Mouse (Mus musculus) heart, embryonic 12.5 days (tissue): ENCODE results near the gene Aip. TPM values are rescaled to one million over a fixed set of nuclear protein-coding genes. Genes with fewer than 3 reads are reported as not detected.

Experiments
- ATAC-seq: fragments of 200-750 bp; cut with Nextera tagmentation; 2 replicates; pipeline ENCODE4 v1.8.0; 2017; ENCODE audit warnings: moderate TSS enrichment, moderate library complexity; ENCODE audit not compliant: insufficient number of reproducible peaks, low FRiP score
- H3K27ac ChIP-seq: fragments of 300-500 bp; sonication (generic); 2 replicates; pipeline ENCODE4 v1.5.1; 2016; ENCODE audit warnings: mild to moderate bottlenecking, moderate library complexity; ENCODE audit not compliant: poor library complexity, severe bottlenecking
- H3K27me3 ChIP-seq: fragments of 300-500 bp; sonication (generic); replicated peaks from 2 replicates; pipeline ENCODE4 v1.6.1; 2016; ENCODE audit warnings: mild to moderate bottlenecking, moderate library complexity
- H3K36me3 ChIP-seq: fragments of 300-500 bp; sonication (generic); 2 replicates; pipeline ENCODE4 v1.6.1; 2016; ENCODE audit warnings: mild to moderate bottlenecking, moderate library complexity
- H3K4me1 ChIP-seq: fragments of 300-500 bp; sonication (generic); replicated peaks from 2 replicates; pipeline ENCODE4 v1.6.1; 2016; ENCODE audit warnings: mild to moderate bottlenecking
- H3K4me2 ChIP-seq: fragments of 300-500 bp; sonication (generic); 2 replicates; pipeline ENCODE4 v1.6.1; 2016; ENCODE audit warnings: mild to moderate bottlenecking, moderate library complexity
- H3K4me3 ChIP-seq: fragments of 300-500 bp; sonication (generic); 2 replicates; pipeline ENCODE4 v1.5.1; 2016; ENCODE audit warnings: mild to moderate bottlenecking
- H3K9ac ChIP-seq: fragments of 300-500 bp; sonication (generic); 2 replicates; pipeline ENCODE4 v1.6.1; 2016; ENCODE audit warnings: mild to moderate bottlenecking, moderate library complexity
- H3K9me3 ChIP-seq: fragments of 300-500 bp; sonication (generic); replicated peaks from 2 replicates; pipeline ENCODE4 v1.6.1; 2016; ENCODE audit warnings: mild to moderate bottlenecking, moderate library complexity
- WGBS: fragments of 180-500 bp; shearing (Covaris S2); methylation state at CpG from one replicate; pipeline ENCODE4 v1.1.7; 2016; 5-methylcytosine and 5-hydroxymethylcytosine counted together
- polyA plus RNA-seq: library from polyadenylated mRNA; unstranded; fragments of >200 nt; fragmentation: Nextera tagmentation; extraction: Ambion mirVana; gene quantifications from 2 replicates; pipeline ENCODE4 v1.2.1, GENCODE M21; 2016

Aip gene
- polyA plus RNA-seq, 1 experiment from 2014 or later: 80.4 TPM

- H3K9me3 ChIP-seq: no peaks in the 10 kb centered on the region
- H3K27ac ChIP-seq: no peak overlapping the region
- peaks cover 11% of the 10 kb centered on the region; the same call in 1 of the 2 replicates for H3K4me1 ChIP-seq
- 89% methylated on average over 2 of the region's 2 CpGs for WGBS
- H3K36me3 ChIP-seq: peaks cover 32% of the 10 kb centered on the region
- ATAC-seq: no peak
- no peak overlapping the region for H3K9ac ChIP-seq
- H3K4me2 ChIP-seq: peak overlapping the region; percentile 71
- H3K4me3 ChIP-seq: peak overlapping the region; percentile 55
- H3K27me3 ChIP-seq: no peaks in the 10 kb centered on the region
Observed at GRCm38 (mm10) chr19:4120496-4120895, 5.2 kb downstream of the Aip start.

- no peak for ATAC-seq
Observed at GRCm38 (mm10) chr19:4119716-4120487, 5.8 kb downstream of the Aip start.

DNA sequence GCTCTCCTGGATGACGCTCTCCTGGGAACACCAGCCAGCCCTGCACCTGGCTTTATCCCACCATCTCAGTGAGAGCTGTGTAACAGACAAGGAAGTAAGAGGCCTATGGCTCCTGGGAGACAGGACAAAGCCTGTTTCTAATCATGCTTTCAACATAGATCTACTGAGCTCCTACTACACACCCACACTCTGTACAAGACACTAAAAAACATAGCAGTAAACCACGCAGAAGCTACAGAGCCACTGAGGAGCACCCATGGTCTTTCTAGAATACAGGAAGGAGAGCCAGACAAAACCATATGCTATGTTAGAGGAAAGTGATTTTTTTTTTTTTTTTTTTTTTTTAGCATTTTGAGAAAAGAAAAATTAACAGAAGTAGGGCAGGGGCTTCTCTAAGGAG lies 7.3 kb downstream of the Aip start:
- no peaks in the 10 kb centered on the region for H3K27me3 ChIP-seq
- H3K4me3 ChIP-seq: no peak overlapping the region
- H3K27ac ChIP-seq: no peak overlapping the region
- H3K9me3 ChIP-seq: no peaks in the 10 kb centered on the region
- no peak for ATAC-seq
- no peak overlapping the region for H3K9ac ChIP-seq
- WGBS: 92% methylated on average over 2 of the region's 2 CpGs
- H3K4me1 ChIP-seq: peaks cover 17% of the 10 kb centered on the region
- H3K36me3 ChIP-seq: peaks cover 53% of the 10 kb centered on the region
- H3K4me2 ChIP-seq: no peak overlapping the region

More at GRCm38 (mm10) chr19:4119716-4120487, 5.8 kb downstream of the Aip start:
- Histone ChIP-seq H3K9me3 (no peaks in the 10 kb centered on the region), H3K4me2 (no peak overlapping the region), H3K9ac (no peak overlapping the region), H3K36me3 (peaks cover 38% of the 10 kb centered on the region), H3K4me3 (no peak overlapping the region), H3K27me3 (no peaks in the 10 kb centered on the region), H3K27ac (no peak overlapping the region), H3K4me1 (peaks cover 9% of the 10 kb centered on the region; the same call in 1 of the 2 replicates)
- WGBS: 73% methylated on average over 6 of the region's 6 CpGs

- Histone ChIP-seq H3K4me3 (no peak overlapping the region), H3K4me2 (no peak overlapping the region), H3K27ac (no peak overlapping the region), H3K4me1 (peaks cover 22% of the 10 kb centered on the region), H3K27me3 (no peaks in the 10 kb centered on the region), H3K9ac (no peak overlapping the region), H3K9me3 (no peaks in the 10 kb centered on the region), H3K36me3 (peaks cover 67% of the 10 kb centered on the region)
- 94% methylated on average over 7 of the region's 7 CpGs for WGBS
- ATAC-seq: no peak
Observed at GRCm38 (mm10) chr19:4117006-4117405, 8.7 kb downstream of the Aip start.

DNA sequence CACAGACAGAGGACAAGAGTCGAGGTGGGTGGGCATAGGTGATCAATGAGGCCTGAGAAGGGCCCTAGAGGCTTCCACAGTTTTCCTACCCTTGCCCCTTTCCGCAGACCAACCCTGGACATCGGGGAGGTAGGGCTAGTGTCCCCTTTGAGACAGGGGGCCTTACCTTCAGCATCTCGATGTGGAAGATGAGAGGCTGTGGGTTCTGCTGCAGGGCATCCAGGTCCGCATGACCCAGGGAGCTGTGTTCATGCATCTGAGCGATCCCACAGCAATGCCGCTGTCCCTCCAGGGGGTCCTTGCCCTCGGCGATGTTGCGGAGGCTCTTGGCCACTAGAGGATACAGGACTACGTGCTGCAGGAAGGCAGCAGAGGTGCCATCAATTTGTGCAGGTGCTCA lies 9.8 kb downstream of the Aip start:
- H3K27ac ChIP-seq: no peak overlapping the region
- H3K9me3 ChIP-seq: no peaks in the 10 kb centered on the region
- ATAC-seq: no peak
- no peak overlapping the region for H3K9ac ChIP-seq
- WGBS: 79% methylated on average over 11 of the region's 11 CpGs
- H3K4me1 ChIP-seq: peaks cover 19% of the 10 kb centered on the region
- H3K27me3 ChIP-seq: no peaks in the 10 kb centered on the region
- H3K4me2 ChIP-seq: no peak overlapping the region
- H3K4me3 ChIP-seq: no peak overlapping the region
- peaks cover 77% of the 10 kb centered on the region for H3K36me3 ChIP-seq

DNA sequence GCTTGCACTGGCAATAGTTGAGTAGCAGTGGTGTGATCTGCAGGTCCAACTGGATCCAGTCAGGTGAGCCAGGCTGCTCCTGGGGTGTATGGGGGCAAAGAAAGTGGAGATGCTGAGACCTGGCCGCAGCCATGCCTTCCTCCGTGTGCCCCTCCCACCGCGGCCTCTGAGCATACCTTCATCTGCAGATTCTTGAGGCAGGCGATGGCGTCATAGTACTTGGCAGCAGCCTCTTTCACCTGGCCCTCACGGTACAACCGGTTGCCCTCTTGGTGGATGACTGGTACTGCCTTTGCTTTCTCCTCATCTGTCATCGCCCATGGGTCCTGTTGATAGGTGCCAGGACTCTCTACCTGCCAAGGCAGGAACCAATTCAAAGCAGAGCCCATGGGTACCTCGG lies 10.5 kb downstream of the Aip start:
- 89% methylated on average over 10 of the region's 10 CpGs for WGBS
- Histone ChIP-seq H3K27me3 (no peaks in the 10 kb centered on the region), H3K9me3 (no peaks in the 10 kb centered on the region), H3K27ac (no peak overlapping the region), H3K4me2 (no peak overlapping the region), H3K36me3 (peaks cover 77% of the 10 kb centered on the region), H3K9ac (no peak overlapping the region), H3K4me3 (no peak overlapping the region), H3K4me1 (peaks cover 13% of the 10 kb centered on the region)
- no peak for ATAC-seq

DNA sequence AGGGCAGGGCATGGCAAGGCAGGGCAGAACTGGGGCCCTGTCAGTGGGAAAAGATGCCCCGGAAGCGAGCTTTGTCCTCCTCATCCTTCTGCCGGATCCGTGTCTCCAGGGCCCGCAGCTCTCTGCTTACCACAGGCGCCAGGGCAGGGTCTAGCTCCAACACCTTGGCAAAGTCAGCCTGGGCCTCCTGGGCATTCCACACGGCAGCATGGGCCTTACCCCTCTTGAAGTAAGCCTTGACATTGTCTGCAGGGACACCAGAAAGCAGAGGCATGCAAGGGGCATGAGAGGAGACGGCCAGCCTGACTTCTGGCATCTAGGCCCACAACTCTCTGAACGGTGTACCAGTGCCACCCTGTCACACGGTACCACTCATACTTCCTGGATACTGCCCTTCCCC lies 11.1 kb downstream of the Aip start:
- Histone ChIP-seq H3K9ac (no peak overlapping the region), H3K36me3 (peaks cover 77% of the 10 kb centered on the region), H3K4me1 (peaks cover 13% of the 10 kb centered on the region), H3K4me2 (no peak overlapping the region), H3K9me3 (no peaks in the 10 kb centered on the region), H3K4me3 (no peak overlapping the region), H3K27me3 (no peaks in the 10 kb centered on the region), H3K27ac (no peak overlapping the region)
- no peak for ATAC-seq
- 85% methylated on average over 10 of the region's 10 CpGs for WGBS

DNA sequence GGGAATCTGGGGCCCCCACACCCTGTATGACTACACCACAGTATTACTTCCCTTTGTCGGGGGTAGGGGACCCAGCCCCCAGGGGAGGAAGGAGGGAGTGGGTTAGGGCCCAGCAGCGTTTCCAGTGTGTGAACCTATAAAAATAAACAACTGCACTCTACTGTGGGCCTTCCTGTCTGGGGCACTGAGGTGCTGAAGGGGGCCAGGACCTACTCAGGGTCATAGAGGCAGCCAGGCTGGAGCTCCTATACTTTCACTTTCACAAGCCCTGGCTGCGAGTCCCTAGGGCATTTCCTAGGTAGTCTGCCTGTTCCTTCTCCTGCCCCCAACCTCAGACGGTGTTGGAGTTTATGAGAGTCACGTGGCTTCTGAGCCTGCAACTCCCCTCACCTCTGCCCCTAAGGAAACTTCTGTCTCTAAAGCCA lies 11.8 kb downstream of the Aip start:
- peak overlapping the region; percentile 35; the same call in 1 of the 2 replicates for H3K27ac ChIP-seq
- 40% methylated on average over 5 of the region's 5 CpGs for WGBS
- peaks cover 13% of the 10 kb centered on the region for H3K4me1 ChIP-seq
- H3K4me2 ChIP-seq: no peak overlapping the region
- no peak overlapping the region for H3K9ac ChIP-seq
- no peak for ATAC-seq
- H3K4me3 ChIP-seq: no peak overlapping the region
- H3K27me3 ChIP-seq: no peaks in the 10 kb centered on the region
- peaks cover 75% of the 10 kb centered on the region for H3K36me3 ChIP-seq
- no peaks in the 10 kb centered on the region for H3K9me3 ChIP-seq

- Histone ChIP-seq H3K36me3 (peaks cover 73% of the 10 kb centered on the region), H3K4me3 (no peak overlapping the region), H3K27ac (peak overlapping the region; percentile 35; the same call in 1 of the 2 replicates), H3K4me2 (no peak overlapping the region), H3K9ac (no peak overlapping the region), H3K4me1 (peaks cover 13% of the 10 kb centered on the region), H3K9me3 (no peaks in the 10 kb centered on the region), H3K27me3 (no peaks in the 10 kb centered on the region)
- WGBS: 66% methylated on average over 13 of the region's 13 CpGs
- ATAC-seq: 0 out of 2 replicates have a peak, but pooled peaks have one; percentile 16
Observed at GRCm38 (mm10) chr19:4113186-4113805, 12.4 kb downstream of the Aip start.

- no peak overlapping the region for H3K27ac ChIP-seq
- H3K9me3 ChIP-seq: no peaks in the 10 kb centered on the region
- WGBS: 88% methylated on average over 26 of the region's 26 CpGs
- H3K36me3 ChIP-seq: peaks cover 63% of the 10 kb centered on the region
- H3K4me3 ChIP-seq: no peak overlapping the region
- H3K4me2 ChIP-seq: no peak overlapping the region
- no peaks in the 10 kb centered on the region for H3K27me3 ChIP-seq
- peaks cover 13% of the 10 kb centered on the region for H3K4me1 ChIP-seq
- ATAC-seq: no peak
- no peak overlapping the region for H3K9ac ChIP-seq
Observed at GRCm38 (mm10) chr19:4112063-4112960, 13.3 kb downstream of the Aip start.

DNA sequence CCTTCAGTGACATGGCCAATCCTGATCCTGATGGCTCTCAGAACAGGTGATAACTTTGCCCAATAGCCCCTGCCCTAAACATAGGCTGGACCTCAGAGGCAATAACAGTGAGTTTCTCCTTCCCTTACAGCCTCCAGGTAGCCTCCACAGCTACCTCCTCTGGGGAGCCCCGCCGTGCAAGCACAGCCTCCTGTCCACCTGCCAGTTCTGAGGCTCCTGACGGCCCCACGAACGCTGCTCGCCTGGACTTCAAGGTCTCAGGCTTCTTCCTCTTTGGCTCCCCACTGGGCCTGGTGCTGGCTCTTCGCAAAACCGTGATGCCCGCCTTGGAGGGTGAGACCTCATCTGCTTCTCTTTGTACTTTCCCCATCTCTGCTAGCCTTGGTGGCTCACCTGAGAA lies 17.1 kb downstream of the Aip start:
- Histone ChIP-seq H3K36me3 (peaks cover 38% of the 10 kb centered on the region), H3K9ac (no peak overlapping the region), H3K4me1 (peaks cover 7% of the 10 kb centered on the region), H3K4me3 (no peak overlapping the region), H3K27ac (no peak overlapping the region), H3K4me2 (no peak overlapping the region), H3K27me3 (peaks cover 15% of the 10 kb centered on the region), H3K9me3 (no peaks in the 10 kb centered on the region)
- ATAC-seq: no peak
- WGBS: 81% methylated on average over 9 of the region's 9 CpGs
